Mouse (Mus musculus) frontal cortex, adult 2 months (tissue): ENCODE measurements around the gene Klc3. TPM values are rescaled to one million over a fixed set of nuclear protein-coding genes. Genes with fewer than 3 reads are reported as not detected.

ENCODE experiments used
- DNase-seq, 2 experiments: peaks; one replicate each; pipeline ENCODE4 v3.0.0; 2022; ENCODE audit warnings: low spot score in 1 of 2; ENCODE audit errors: extremely low spot score in 1 of 2
- polyA plus RNA-seq: library from polyadenylated mRNA; depleted of rRNA; stranded (reverse); fragments of >200 nt; gene quantifications from 2 replicates; pipeline ENCODE4 v1.2.3, GENCODE M21; 2012; rRNA removed

The Klc3 gene
- 2.6 TPM in 2 replicates for polyA plus RNA-seq

GRCm38 (mm10) chr7:19403731-19404296, at the start of gene Klc3:
Gene Klc3, minus strand, starts transcription at chr7:19404104.
- DNase-seq: no peak

- no peak for DNase-seq
Measured at GRCm38 (mm10) chr7:19449165-19449564, 45.3 kb upstream of the Klc3 start.

- DNase-seq: peak in 1 of 2 experiments; percentile 36
Measured at GRCm38 (mm10) chr7:19447689-19448088, 43.8 kb upstream of the Klc3 start.

GRCm38 (mm10) chr7:19444801-19445200, 40.9 kb upstream of the Klc3 start:
- DNase-seq: no peak

GRCm38 (mm10) chr7:19443344-19443743, 39.4 kb upstream of the Klc3 start:
- peak; percentile 49 to 94 for DNase-seq

- DNase-seq: no peak
Measured at GRCm38 (mm10) chr7:19441448-19442091, 37.7 kb upstream of the Klc3 start.

- DNase-seq: no peak
Measured at GRCm38 (mm10) chr7:19437048-19437447, 33.1 kb upstream of the Klc3 start.

GRCm38 (mm10) chr7:19436276-19436675, 32.4 kb upstream of the Klc3 start:
- DNase-seq: no peak

- no peak for DNase-seq
Measured at GRCm38 (mm10) chr7:19432475-19432874, 28.6 kb upstream of the Klc3 start.

- no peak for DNase-seq
Measured at GRCm38 (mm10) chr7:19430402-19430801, 26.5 kb upstream of the Klc3 start.

- no peak for DNase-seq
Measured at GRCm38 (mm10) chr7:19429726-19430125, 25.8 kb upstream of the Klc3 start.

- no peak for DNase-seq
Measured at GRCm38 (mm10) chr7:19427999-19428650, 24.2 kb upstream of the Klc3 start.

GRCm38 (mm10) chr7:19426888-19427287, 23.0 kb upstream of the Klc3 start:
- DNase-seq: no peak

- peak in 1 of 2 experiments; percentile 64 for DNase-seq
Measured at GRCm38 (mm10) chr7:19426349-19426748, 22.4 kb upstream of the Klc3 start.

- no peak for DNase-seq
Measured at GRCm38 (mm10) chr7:19424051-19424450, 20.1 kb upstream of the Klc3 start.

- no peak for DNase-seq
Measured at GRCm38 (mm10) chr7:19423083-19423482, 19.2 kb upstream of the Klc3 start.

- peak; percentile 81 to 90 for DNase-seq
Measured at GRCm38 (mm10) chr7:19420821-19421636, 17.1 kb upstream of the Klc3 start.

GRCm38 (mm10) chr7:19420121-19420520, 16.2 kb upstream of the Klc3 start:
- DNase-seq: no peak

- no peak for DNase-seq
Measured at GRCm38 (mm10) chr7:19416590-19416989, 12.7 kb upstream of the Klc3 start.

GRCm38 (mm10) chr7:19413525-19413924, 9.6 kb upstream of the Klc3 start:
- no peak for DNase-seq

GRCm38 (mm10) chr7:19411783-19412182, 7.9 kb upstream of the Klc3 start:
- no peak for DNase-seq
